Mouse (Mus musculus) liver, embryonic 13.5 days (tissue): Measurements from ENCODE around the gene Gm6710. TPM values are rescaled to one million over a fixed set of nuclear protein-coding genes. Genes with fewer than 3 reads are reported as not detected.
"Not testable (repeated sequence)": the region's sequence is repeated elsewhere in the genome, so short reads cannot be mapped to it uniquely, and the experiment has no call there.

ENCODE experiments used
- ATAC-seq: fragments of 200-750 bp; cut with Nextera tagmentation; 2 replicates; pipeline ENCODE4 v1.8.0; 2017; ENCODE audit warnings: low read depth, mild to moderate bottlenecking, moderate number of reproducible peaks, moderate library complexity
- DNase-seq: peaks from one replicate; pipeline ENCODE4 v3.0.0; 2022
- H3K27ac ChIP-seq: fragments of 300-500 bp; sonication (generic); 2 replicates; pipeline ENCODE4 v1.5.1; 2015; ENCODE audit warnings: moderate library complexity, mild to moderate bottlenecking, inconsistent platforms
- H3K27me3 ChIP-seq: fragments of 300-500 bp; sonication (generic); 2 replicates; pipeline ENCODE4 v1.6.1; 2015; ENCODE audit warnings: mild to moderate bottlenecking, inconsistent platforms
- H3K36me3 ChIP-seq: fragments of 300-500 bp; sonication (generic); 2 replicates; pipeline ENCODE4 v1.6.1; 2015; ENCODE audit warnings: mild to moderate bottlenecking, inconsistent platforms
- H3K4me1 ChIP-seq: fragments of 300-500 bp; sonication (generic); replicated peaks from 2 replicates; pipeline ENCODE4 v1.6.1; 2015; ENCODE audit warnings: inconsistent platforms
- H3K4me2 ChIP-seq: fragments of 300-500 bp; sonication (generic); 2 replicates; pipeline ENCODE4 v1.6.1; 2015; ENCODE audit warnings: inconsistent platforms, mild to moderate bottlenecking, moderate library complexity
- H3K4me3 ChIP-seq: fragments of 300-500 bp; sonication (generic); replicated peaks from 2 replicates; pipeline ENCODE4 v1.5.1; 2015; ENCODE audit warnings: mild to moderate bottlenecking, inconsistent platforms
- H3K9ac ChIP-seq: fragments of 300-500 bp; sonication (generic); 2 replicates; pipeline ENCODE4 v1.6.1; 2015; ENCODE audit warnings: mild to moderate bottlenecking, inconsistent platforms
- H3K9me3 ChIP-seq: fragments of 300-500 bp; sonication (generic); replicated peaks from 2 replicates; pipeline ENCODE4 v1.6.1; 2016; ENCODE audit warnings: inconsistent platforms
- WGBS: fragments of 180-500 bp; shearing (Covaris S2); methylation state at CpG from one replicate; pipeline ENCODE4 v1.1.7; 2015; ENCODE audit not compliant: insufficient replicate concordance; 5-methylcytosine and 5-hydroxymethylcytosine counted together
- polyA plus RNA-seq: library from polyadenylated mRNA; unstranded; fragments of >200 nt; fragmentation: Nextera tagmentation; extraction: Ambion mirVana; gene quantifications from 2 replicates; pipeline ENCODE4 v1.2.1, GENCODE M21; 2015

Gm6710 gene
- polyA plus RNA-seq: 4.3 and 8.3 TPM in 2 replicates

DNA sequence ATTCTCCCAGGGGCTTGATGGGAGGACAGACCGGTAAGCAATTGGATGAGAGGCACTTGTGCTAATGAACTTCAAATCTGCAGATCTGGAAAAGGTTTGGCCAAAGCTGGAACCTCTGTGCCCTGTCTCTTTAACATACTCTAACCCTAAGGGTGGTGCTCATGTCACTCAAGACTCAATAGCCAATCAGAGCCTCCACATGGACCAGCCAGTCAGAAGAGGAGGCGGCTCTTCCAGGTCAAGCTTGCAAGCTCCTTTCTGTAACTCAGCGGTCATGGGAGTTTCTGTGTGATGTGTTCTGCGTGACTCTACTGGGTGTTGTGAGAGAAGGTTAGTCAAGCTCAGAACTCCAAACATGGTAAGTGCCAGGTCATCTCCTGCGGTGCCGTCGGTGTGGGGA lies at the start of gene Gm6710:
Gene Gm6710, plus strand, starts transcription at position 196 of the 400 bp plus-strand sequence.
- not testable (repeated sequence) for H3K4me2 ChIP-seq, H3K27me3 ChIP-seq, H3K9ac ChIP-seq, DNase-seq, H3K27ac ChIP-seq, H3K4me3 ChIP-seq, H3K9me3 ChIP-seq, H3K4me1 ChIP-seq, H3K36me3 ChIP-seq, ATAC-seq
- no CpG with 5 or more reads among the region's 7 CpGs for WGBS

Other genes starting within 250 kb of the Gm6710 start
- gene Gm11007, start 225.2 kb upstream of the Gm6710 start, polyA plus RNA-seq: not detected in 2 replicates
- 11.6 and 12.3 TPM in 2 replicates for gene Zfp969, start 165.6 kb upstream of the Gm6710 start, polyA plus RNA-seq
- not detected in 2 replicates for gene Gm2007, start 127.7 kb upstream of the Gm6710 start, polyA plus RNA-seq
- 0.53 and 1.7 TPM in 2 replicates for gene Gm14288, start 68.1 kb upstream of the Gm6710 start, polyA plus RNA-seq
- 0.54 and 0.97 TPM in 2 replicates for gene Zfp966, start 61.9 kb downstream of the Gm6710 start, polyA plus RNA-seq
- gene Gm2026, start 96.1 kb downstream of the Gm6710 start, polyA plus RNA-seq: 2.7 and 7.2 TPM in 2 replicates